Mouse (Mus musculus): Measurements from ENCODE around the gene Gm43518.

The Gm43518 gene

DNA sequence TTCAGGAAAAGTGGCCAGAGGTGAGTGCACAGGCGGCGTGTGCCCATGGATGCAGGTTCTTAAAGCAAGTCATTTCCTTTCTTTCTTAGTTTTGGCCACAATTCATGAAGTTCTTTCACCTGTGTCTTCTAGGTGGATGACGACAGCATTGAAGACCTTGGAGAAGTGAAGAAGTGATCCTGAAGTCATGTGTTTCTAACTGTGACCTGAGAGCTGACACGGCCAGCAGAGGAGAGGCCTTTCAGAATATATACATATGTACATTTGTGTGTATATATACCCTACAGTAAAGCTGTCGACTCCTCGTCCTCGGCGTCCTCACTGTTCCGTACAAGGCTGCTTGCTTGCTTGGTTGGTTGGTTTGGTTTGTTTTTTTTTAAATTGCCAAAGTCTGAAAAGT lies at the start of gene Gm43518:
TSS of gene Gm43518 (plus strand) at position 301 of the 400 bp plus-strand sequence.
- in situ Hi-C loops (cut with MboI; ENCODE audit: unreplicated experiment in 2 of 2): no loop called here

DNA sequence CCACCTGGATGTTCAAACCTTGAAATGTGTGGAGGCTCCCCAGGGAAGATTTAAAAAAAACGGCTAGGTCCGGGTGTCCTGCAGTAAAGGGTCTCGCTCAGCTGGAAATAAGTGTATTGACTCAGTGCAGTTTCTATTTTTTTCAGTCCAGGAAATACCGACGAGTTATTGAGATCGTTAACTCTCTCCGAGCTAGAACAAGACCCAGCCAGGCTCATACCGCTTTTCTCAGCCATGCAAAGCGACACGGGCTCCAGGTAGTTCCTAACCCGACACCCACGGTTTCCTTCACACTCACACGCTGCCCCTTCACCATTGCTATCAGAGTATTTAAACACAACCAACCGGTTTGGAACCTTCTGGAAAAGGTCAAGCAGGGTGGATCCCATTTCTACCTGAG lies 49.2 kb upstream of the Gm43518 start:
- in situ Hi-C loops (cut with MboI; ENCODE audit: unreplicated experiment in 2 of 2): no loop called here

DNA sequence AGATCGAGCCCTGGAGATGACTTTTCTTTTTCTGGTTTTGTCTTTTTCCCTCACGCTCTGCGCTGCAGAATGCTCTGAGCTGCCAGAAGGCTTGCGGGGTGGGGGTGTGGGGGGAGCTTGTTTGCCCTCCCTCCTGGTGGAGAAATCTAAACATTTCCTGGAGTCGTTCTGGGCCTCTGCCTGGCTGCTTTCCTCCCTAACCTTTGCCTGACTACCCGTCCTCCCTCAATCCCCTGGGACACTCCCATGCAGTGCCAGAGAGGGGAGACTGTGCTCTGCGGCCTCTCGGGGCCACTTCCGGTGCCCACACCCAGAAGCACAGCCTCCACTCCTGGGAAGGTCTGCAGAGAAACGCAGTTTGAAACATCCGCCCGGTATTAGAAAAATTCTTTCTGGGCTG lies 47.3 kb upstream of the Gm43518 start, which contains the start of gene Hcar1:
TSS of gene Hcar1 (minus strand) at position 93 of the 400 bp plus-strand sequence.
- in situ Hi-C loops (cut with MboI; ENCODE audit: unreplicated experiment in 2 of 2): no loop called here

- in situ Hi-C loops (cut with MboI; ENCODE audit: unreplicated experiment in 2 of 2): no loop called here
These were observed 46.4 kb upstream of the Gm43518 start for GRCm38 (mm10) chr5:123880778-123881177.

DNA sequence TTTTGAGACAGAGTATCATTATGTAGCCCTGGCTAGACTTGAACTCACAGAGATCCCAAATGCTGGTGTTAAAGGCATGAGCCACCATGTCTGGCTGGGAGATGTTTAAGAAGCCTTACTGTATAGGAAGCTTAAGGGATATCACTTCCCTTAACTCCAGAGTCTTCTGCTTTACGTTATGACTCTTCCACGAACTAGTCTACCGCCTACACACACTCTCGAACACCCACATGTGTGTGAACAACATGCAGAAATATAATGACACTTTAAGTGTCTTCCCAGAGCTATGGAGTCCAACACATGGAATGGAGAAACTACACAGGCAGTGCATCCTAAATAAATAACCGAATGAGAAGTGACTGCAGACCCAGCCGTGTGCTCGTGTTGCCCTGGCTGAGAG lies 43.3 kb upstream of the Gm43518 start:
- in situ Hi-C loops (cut with MboI; ENCODE audit: unreplicated experiment in 2 of 2): no loop called here

DNA sequence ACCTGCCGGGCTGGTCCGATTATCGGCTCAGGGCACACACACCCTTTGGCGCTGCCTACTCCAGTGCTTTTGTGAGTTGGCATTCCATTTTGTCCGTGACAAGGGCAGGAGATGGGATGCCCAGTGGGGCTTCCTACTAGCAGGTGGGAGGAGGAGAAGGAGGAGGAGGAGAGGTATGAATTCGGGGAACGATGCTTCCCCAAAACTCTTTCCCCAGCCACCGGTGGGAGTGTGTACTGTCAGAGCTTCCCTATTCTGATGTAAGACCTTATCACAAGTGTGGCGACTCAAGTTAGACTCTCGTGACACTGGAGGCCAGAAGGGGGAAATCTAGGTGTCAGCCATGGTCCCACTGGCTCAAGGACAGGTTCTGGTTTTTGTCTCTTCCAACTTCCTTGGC lies 42.9 kb upstream of the Gm43518 start:
- in situ Hi-C loops (cut with MboI; ENCODE audit: unreplicated experiment in 2 of 2): no loop called here

- in situ Hi-C loops (cut with MboI; ENCODE audit: unreplicated experiment in 2 of 2): no loop called here
These were observed 40.9 kb upstream of the Gm43518 start for GRCm38 (mm10) chr5:123886365-123886764.

- in situ Hi-C loops (cut with MboI; ENCODE audit: unreplicated experiment in 2 of 2): no loop called here
These were observed 36.9 kb upstream of the Gm43518 start for GRCm38 (mm10) chr5:123890312-123890711.

DNA sequence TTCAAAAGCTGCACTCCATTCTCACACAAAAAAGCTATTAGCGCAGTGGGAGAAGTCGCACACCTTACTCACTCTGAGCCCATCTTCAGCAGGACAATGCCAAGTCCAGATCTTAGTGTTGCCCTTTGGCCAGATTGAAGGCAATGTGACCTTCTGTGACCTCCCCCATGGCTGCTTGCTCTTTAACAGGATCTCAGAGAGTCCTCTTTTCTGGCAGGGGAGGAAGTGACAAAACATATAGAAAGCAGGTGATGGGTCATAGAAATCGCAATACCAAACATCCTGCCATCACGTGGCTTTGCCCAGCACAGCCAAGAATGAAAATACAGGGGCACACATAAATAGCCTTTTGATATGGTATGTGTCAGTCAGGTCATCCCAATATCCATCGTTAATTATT lies 36.2 kb upstream of the Gm43518 start:
- in situ Hi-C loops (cut with MboI; ENCODE audit: unreplicated experiment in 2 of 2): no loop called here

DNA sequence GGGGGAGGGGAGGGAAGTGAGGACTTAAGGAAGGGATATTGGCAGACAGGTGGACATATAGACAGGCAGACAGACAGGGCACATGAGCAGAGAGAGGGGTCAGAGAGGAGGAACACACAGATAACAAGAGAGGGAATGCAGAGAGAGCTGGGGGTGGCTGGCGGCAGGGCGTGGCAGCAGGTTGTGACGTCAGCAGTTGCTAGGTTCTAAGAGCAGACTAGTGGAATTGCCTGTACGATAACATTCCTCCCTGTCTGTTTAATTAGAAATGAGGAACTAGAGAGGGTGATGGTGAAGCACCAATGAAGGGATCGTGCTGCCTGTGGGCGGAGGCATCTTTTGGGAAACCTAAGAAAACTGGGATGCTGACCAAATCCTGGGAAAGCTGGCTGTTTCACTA lies 35.5 kb upstream of the Gm43518 start:
- in situ Hi-C loops (cut with MboI; ENCODE audit: unreplicated experiment in 2 of 2): no loop called here

DNA sequence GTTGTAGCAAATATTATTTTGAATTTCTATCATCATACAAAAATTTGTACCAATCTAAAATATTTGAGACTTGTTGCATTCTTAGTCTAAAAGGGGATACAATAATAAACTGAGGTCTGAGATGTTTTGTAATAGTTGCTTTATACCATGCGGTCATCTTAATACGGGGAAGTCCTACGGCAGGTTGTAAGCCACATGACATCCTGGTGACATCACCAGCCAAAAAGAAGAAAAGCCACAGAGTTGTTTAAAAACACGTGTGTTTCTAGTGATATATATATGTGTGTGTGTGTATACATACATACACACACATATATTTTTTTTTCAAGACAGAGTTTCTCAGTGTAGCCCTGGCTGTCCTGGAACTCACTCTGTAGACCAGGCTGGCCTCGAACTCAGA lies 33.7 kb upstream of the Gm43518 start:
- in situ Hi-C loops (cut with MboI; ENCODE audit: unreplicated experiment in 2 of 2): no loop called here

GRCm38 (mm10) chr5:123896395-123896794 lies 30.8 kb upstream of the Gm43518 start:
- in situ Hi-C loops (cut with MboI; ENCODE audit: unreplicated experiment in 2 of 2): no loop called here

DNA sequence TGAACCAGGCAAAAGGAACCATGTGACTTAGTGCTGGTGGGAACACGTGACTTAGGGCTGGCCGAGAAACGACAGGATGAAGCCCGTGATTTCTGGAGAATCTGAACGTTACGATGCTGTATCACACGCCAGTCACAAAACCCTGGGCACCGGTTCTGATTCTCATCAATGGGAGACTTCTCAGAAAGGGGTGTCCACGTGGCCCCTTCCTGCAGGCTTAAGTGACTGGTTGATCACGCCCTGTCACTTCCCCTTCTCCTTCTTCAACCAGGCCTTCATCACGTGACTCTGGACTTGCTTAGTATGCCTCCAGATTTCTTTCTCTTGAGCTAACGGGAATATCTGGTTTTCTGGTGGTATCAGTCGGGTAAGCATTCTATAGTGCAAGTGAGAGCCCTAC lies 29.9 kb upstream of the Gm43518 start:
- in situ Hi-C loops (cut with MboI; ENCODE audit: unreplicated experiment in 2 of 2): no loop called here

DNA sequence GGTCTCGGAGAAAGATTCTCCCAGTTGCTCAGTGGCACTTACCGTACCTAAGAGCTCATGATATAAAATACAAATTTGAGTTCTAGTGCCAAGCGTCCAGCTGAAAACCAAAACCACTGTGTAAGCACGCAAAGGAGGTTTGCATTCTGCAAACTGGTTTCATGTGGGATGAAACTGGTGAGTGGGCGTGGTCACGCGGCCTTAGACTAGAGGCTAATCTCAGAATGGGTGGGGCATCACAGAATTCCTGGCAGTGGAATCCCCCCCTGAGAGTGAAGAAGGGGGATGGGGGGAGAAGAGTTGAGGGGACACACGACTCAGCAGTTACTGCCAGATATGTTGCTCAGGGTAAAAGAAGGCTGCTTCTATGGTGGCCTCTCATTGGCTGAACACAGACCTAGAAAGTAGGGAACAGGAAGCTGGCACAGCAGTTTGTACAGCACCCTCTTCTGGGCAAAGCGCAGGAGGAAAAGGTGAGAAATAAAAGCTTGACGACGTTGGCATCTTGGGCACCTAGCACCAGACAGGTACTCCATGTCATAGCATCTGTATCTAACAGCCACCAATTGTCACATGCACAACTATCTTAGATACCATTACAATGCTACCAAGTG lies 23.1 kb upstream of the Gm43518 start:
- in situ Hi-C loops (cut with MboI; ENCODE audit: unreplicated experiment in 2 of 2): loop anchor here (10.0 to 25.0 kb wide), 4 partner anchors 169 to 642 kb away; partner anchors contain the start of genes Wdr66 (in 1 of the 2) and Zcchc8 (in 1 of the 2)

DNA sequence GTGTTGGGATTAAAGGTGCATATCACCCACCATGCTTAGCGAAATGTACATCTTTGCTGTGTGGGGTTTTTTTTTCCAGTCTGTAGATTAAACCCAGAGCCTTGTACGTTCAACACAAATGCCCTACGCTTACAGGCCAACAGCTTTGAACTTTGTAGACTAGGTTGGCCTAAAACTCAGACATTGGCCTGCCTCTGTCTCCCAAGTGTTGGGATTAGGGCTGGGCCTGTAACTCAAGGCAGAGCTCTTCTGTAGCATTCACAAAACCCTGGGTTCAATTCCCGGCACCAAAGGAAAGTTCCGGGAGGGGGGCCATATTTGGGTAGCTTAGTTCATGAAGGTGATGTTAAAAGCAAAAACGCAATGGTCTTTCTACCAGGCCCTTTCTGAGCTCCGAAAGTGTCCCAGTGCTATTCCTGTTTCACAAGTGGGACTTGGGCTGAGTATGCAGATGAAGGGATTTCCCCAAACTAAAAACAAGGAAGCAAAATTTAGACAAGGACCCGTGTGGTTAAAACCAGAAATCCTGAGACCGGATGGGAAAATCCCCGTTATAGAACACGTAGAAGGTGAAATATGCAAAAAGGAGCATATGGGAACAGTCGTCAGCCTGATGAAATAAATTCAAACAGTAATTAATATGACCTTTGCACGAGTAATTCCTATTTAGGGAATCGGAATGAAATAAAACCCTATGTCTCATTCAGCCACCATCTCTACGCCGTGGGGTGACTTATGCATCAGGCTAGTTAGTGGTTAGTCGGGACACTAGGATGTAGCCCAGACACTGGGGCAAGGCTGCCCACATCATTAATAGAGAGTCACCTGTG lies 20.9 kb upstream of the Gm43518 start:
- in situ Hi-C loops (cut with MboI; ENCODE audit: unreplicated experiment in 2 of 2): loop anchor here (5.0 to 25.0 kb wide), 5 partner anchors 172 to 644 kb away; partner anchors contain the start of genes Wdr66 (in 1 of the 2) and Zcchc8 (in 1 of the 2)

GRCm38 (mm10) chr5:123906976-123907630 lies 20.1 kb upstream of the Gm43518 start, which contains the start of gene Denr:
Gene Denr (plus strand): TSS chr5:123907175.
- in situ Hi-C loops (cut with MboI; ENCODE audit: unreplicated experiment in 2 of 2): loop anchor here (5.0 to 25.0 kb wide), 5 partner anchors 172 to 645 kb away; partner anchors contain the start of genes Wdr66 (in 1 of the 2) and Zcchc8 (in 1 of the 2)

- in situ Hi-C loops (cut with MboI; ENCODE audit: unreplicated experiment in 2 of 2): loop anchor here (5.0 to 25.0 kb wide), 5 partner anchors 173 to 645 kb away; partner anchors contain the start of genes Wdr66 (in 1 of the 2) and Zcchc8 (in 1 of the 2)
These were observed 19.6 kb upstream of the Gm43518 start for GRCm38 (mm10) chr5:123907631-123907977.

DNA sequence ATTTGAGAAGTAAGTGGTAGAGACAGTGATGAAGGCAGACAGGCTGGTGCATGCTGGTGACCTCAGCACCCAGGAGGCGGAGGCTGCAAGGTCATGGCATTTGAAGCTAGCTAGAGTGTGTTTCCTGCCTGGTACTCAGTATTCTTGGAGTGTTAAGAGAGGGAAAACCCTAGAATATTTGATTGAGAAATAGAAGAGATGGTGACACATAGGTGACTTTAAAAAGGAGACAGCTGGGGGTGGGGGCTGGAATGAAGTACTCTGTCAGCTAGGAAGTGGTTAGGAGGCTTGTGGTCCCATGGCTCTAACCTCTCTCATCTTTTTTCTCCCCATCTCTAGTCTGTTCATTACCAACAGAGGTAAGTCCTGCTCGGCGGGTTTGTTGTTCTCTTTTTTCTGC lies 12.4 kb upstream of the Gm43518 start:
- in situ Hi-C loops (cut with MboI; ENCODE audit: unreplicated experiment in 2 of 2): loop anchor here in 1 of 2 experiments (5.0 to 25.0 kb wide), 4 partner anchors 203 to 653 kb away; partner anchors contain the start of genes Wdr66 and Zcchc8

DNA sequence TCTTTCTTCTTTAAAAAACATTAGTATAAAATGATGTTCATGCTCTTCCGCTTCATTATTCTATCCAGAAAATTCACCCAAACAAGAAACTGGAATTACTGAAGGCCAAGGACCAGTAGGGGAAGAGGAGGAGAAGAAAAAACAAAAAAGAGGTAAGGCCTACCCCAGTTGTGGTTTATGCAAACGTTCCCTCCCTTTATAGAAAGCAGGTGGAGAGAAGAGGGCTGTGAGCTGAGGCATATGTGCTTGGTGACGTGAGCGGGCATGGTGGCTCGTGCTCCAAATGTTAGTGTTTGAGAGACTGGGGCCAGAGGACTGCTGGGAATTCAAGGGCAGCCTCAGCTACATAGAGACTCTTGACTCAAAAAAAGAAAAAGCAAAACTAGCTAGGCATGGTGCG lies 5.1 kb upstream of the Gm43518 start:
- in situ Hi-C loops (cut with MboI; ENCODE audit: unreplicated experiment in 2 of 2): loop anchor here in 1 of 2 experiments (25.0 kb wide), 3 partner anchors 210 to 660 kb away; partner anchors contain the start of genes Wdr66 and Zcchc8

GRCm38 (mm10) chr5:123930508-123930989 lies 3.3 kb downstream of the Gm43518 start, which contains the start of gene Ccdc62:
Gene Ccdc62 (plus strand): TSS chr5:123930679.
- in situ Hi-C loops (cut with MboI; ENCODE audit: unreplicated experiment in 2 of 2): no loop called here

GRCm38 (mm10) chr5:123931131-123931530 lies 3.9 kb downstream of the Gm43518 start:
- in situ Hi-C loops (cut with MboI; ENCODE audit: unreplicated experiment in 2 of 2): no loop called here
